11 mouse cellular contexts compared by ENCODE assay signal in genomic region chr2:51142422-51142821, GRCm38 (mm10). TPM values are rescaled to one million over a fixed set of nuclear protein-coding genes. Genes with fewer than 3 reads are reported as not detected.
DNase-seq lines count a peak whose midpoint lies in the region; ATAC-seq lines count a peak whose summit lies in the region.
"Had no signal": no experiment of that assay in that cellular context is flagged by ENCODE, and none has a peak within 500 bp of the region (broad histone marks: within the 10 kb centered on the region; RNA-seq: fewer than 3 reads in every experiment).

No protein-coding gene starts in this region.

- DNase-seq in heart, postnatal 14 days: no peak
- DNase-seq in cerebellum, adult 11-12 months: no peak
- no peak for DNase-seq in thymus, adult 18-20 months
- DNase-seq in gastrocnemius, postnatal 4 days (ENCODE audit: low spot score in 2 of 2): no peak
- DNase-seq: kidney, postnatal 4 days had no signal

- intact Hi-C loops in heart, postnatal 14 days (cut with DNase I): loop anchor here (10.0 kb wide), 2 partner anchors 328 to 772 kb away; no protein-coding TSS in a partner anchor

- 33% methylated on average over 1 of the region's 1 CpGs for WGBS in heart, embryonic 15.5 days
- WGBS in forebrain, embryonic 15.5 days: 42% methylated on average over 1 of the region's 1 CpGs
- 42% methylated on average over 1 of the region's 1 CpGs for WGBS in limb, embryonic 15.5 days
- WGBS in neural tube, embryonic 15.5 days: 35% methylated on average over 1 of the region's 1 CpGs

- H3K4me3 ChIP-seq in heart, embryonic 15.5 days: no peak overlapping the region
- H3K4me3 ChIP-seq in forebrain, embryonic 15.5 days: no peak overlapping the region
- H3K4me3 ChIP-seq in limb, embryonic 15.5 days: peak overlapping the region; percentile 11; the same call in 1 of the 2 replicates
- H3K4me3 ChIP-seq in neural tube, embryonic 15.5 days (replicated peaks): no peak overlapping the region

- no peaks in the 10 kb centered on the region for H3K27me3 ChIP-seq in heart, embryonic 15.5 days
- no peaks in the 10 kb centered on the region for H3K27me3 ChIP-seq in forebrain, embryonic 15.5 days
- H3K27me3 ChIP-seq in limb, embryonic 15.5 days: no peaks in the 10 kb centered on the region
- no peaks in the 10 kb centered on the region for H3K27me3 ChIP-seq in neural tube, embryonic 15.5 days (replicated peaks)
- H3K27me3 ChIP-seq: CH12.LX had no signal

- H3K27ac ChIP-seq in heart, embryonic 15.5 days: no peak overlapping the region
- H3K27ac ChIP-seq in forebrain, embryonic 15.5 days (replicated peaks): no peak overlapping the region
- H3K27ac ChIP-seq in limb, embryonic 15.5 days: 0 out of 2 replicates have a peak overlapping the region, but pooled peaks have one; percentile 2
- H3K27ac ChIP-seq in neural tube, embryonic 15.5 days (replicated peaks): no peak overlapping the region
- H3K27ac ChIP-seq: liver, embryonic 14.5 days had no signal

- ATAC-seq in heart, embryonic 15.5 days (replicated peaks; ENCODE audit: insufficient number of reproducible peaks, insufficient read depth, low FRiP score, low read depth): no peak
- ATAC-seq in forebrain, embryonic 15.5 days (replicated peaks): no peak
- no peak for ATAC-seq in limb, embryonic 15.5 days (ENCODE audit: insufficient number of reproducible peaks, low FRiP score, low TSS enrichment, low read depth)
- no peak for ATAC-seq in neural tube, embryonic 15.5 days (ENCODE audit: low FRiP score)

- no peaks in the 10 kb centered on the region for H3K36me3 ChIP-seq in heart, embryonic 15.5 days
- H3K36me3 ChIP-seq in forebrain, embryonic 15.5 days: no peaks in the 10 kb centered on the region
- peaks cover 3% of the 10 kb centered on the region; the same call in 1 of the 2 replicates for H3K36me3 ChIP-seq in limb, embryonic 15.5 days
- no peaks in the 10 kb centered on the region for H3K36me3 ChIP-seq in neural tube, embryonic 15.5 days

- H3K9me3 ChIP-seq in heart, embryonic 15.5 days (replicated peaks): no peaks in the 10 kb centered on the region
- H3K9me3 ChIP-seq in forebrain, embryonic 15.5 days: no peaks in the 10 kb centered on the region
- H3K9me3 ChIP-seq in limb, embryonic 15.5 days: no peaks in the 10 kb centered on the region
- H3K9me3 ChIP-seq in neural tube, embryonic 15.5 days (replicated peaks): no peaks in the 10 kb centered on the region

- no peak overlapping the region for H3K9ac ChIP-seq in heart, embryonic 15.5 days
- no peak overlapping the region for H3K9ac ChIP-seq in forebrain, embryonic 15.5 days (replicated peaks)
- no peak overlapping the region for H3K9ac ChIP-seq in limb, embryonic 15.5 days
- H3K9ac ChIP-seq in neural tube, embryonic 15.5 days (replicated peaks): no peak overlapping the region
- H3K9ac ChIP-seq: liver, embryonic 14.5 days had no signal

- H3K4me1 ChIP-seq in heart, embryonic 15.5 days (replicated peaks): peaks cover 70% of the 10 kb centered on the region
- peaks cover 77% of the 10 kb centered on the region for H3K4me1 ChIP-seq in forebrain, embryonic 15.5 days
- peaks cover 58% of the 10 kb centered on the region for H3K4me1 ChIP-seq in limb, embryonic 15.5 days
- H3K4me1 ChIP-seq in neural tube, embryonic 15.5 days: peaks cover 66% of the 10 kb centered on the region

- 0 out of 2 replicates have a peak overlapping the region, but pooled peaks have one; percentile 49 for H3K4me2 ChIP-seq in heart, embryonic 15.5 days
- H3K4me2 ChIP-seq in forebrain, embryonic 15.5 days (replicated peaks): peak overlapping the region; percentile 2; the same call in 1 of the 2 replicates
- peak overlapping the region; percentile 41; the same call in 1 of the 2 replicates for H3K4me2 ChIP-seq in limb, embryonic 15.5 days
- H3K4me2 ChIP-seq in neural tube, embryonic 15.5 days: peak overlapping the region; percentile 72

RNA-seq across cellular contexts. Expression of gene Rnd3, which starts 6.5 kb away (rescaled TPM):
- polyA plus RNA-seq in heart, embryonic 15.5 days (2015; fragmentation: Nextera tagmentation; extraction: Ambion mirVana): 27.2 and 31.2 TPM in 2 replicates
- 10 to 100 TPM; 21.0 to 23.3 TPM for total RNA-seq in heart, postnatal 14 days (2021)
- 142 and 151 TPM in 2 replicates for polyA plus RNA-seq in forebrain, embryonic 15.5 days (2015; fragmentation: Nextera tagmentation; extraction: Ambion mirVana)
- polyA plus RNA-seq in limb, embryonic 15.5 days (2015; fragmentation: Nextera tagmentation; extraction: Ambion mirVana): 137 and 139 TPM in 2 replicates
- polyA plus RNA-seq in neural tube, embryonic 15.5 days (2015; fragmentation: Nextera tagmentation; extraction: Ambion mirVana): 79.0 and 84.6 TPM in 2 replicates
- 10 to 100 TPM; 34.8 to 39.0 TPM for total RNA-seq in gastrocnemius, postnatal 4 days (2021)

Comparison
In these comparisons a context has a peak if more than half of its experiments do, and no peak if none do; other contexts are left out.
1. H3K4me2 ChIP-seq: peak in every context shown above with its lines; median percentile 72 in neural tube, embryonic 15.5 days; 49 in heart, embryonic 15.5 days; 41 in limb, embryonic 15.5 days; 2 in forebrain, embryonic 15.5 days.